Mouse (Mus musculus): ENCODE data around the gene Olfr458. TPM values are rescaled to one million over a fixed set of nuclear protein-coding genes. Genes with fewer than 3 reads are reported as not detected.

The Olfr458 gene
- polyA plus RNA-seq (2017; shearing (Covaris generic)) = not detected

DNA sequence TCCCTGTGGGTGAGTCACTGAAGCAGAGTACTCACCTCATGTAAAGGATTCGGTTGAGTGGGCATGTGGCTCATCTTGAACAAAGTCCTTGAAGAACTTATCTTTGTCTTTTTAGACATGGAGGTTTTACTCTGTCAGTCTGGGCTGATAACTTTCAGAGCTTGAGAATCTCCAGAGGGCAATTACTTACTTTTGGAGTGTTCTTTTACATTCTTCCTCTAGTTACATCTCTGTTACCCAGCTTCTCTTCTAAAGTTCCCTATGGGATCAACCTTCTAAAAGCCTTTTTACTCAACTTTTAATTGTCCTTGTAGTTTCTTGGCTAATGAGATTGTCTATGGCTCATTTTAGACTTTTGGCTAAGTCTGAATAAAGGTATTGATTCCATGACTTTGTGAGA lies at the start of gene Olfr458:
Gene Olfr458 (minus strand): TSS at position 101 of the 400 bp plus-strand sequence.

DNA sequence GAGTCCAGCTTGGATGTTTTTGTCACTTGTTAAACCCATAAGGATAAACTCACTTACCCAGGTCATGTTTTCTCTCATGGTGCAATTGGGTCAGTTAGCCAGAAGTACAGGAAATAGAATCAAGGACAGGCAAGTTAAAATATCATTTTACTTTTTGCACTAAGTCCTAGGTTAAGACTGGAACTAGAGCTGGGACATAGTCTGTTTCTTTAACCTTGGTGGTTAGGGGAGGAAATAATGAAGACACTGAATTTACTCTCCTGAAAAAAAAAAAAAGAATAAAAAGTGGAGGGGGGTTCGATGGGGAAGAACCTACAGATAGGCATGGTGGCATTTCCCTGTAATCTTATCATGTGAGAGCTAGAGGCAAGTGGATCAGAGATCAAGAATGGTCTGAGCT lies 22.1 kb upstream of the Olfr458 start, which contains the start of gene Olfr456:
Gene Olfr456 (minus strand): TSS at position 101 of the 400 bp plus-strand sequence.

GRCm38 (mm10) chr6:42476235-42476634 lies 11.2 kb upstream of the Olfr458 start, which contains the start of gene Olfr457:
Gene Olfr457 (minus strand): TSS chr6:42476335.

DNA sequence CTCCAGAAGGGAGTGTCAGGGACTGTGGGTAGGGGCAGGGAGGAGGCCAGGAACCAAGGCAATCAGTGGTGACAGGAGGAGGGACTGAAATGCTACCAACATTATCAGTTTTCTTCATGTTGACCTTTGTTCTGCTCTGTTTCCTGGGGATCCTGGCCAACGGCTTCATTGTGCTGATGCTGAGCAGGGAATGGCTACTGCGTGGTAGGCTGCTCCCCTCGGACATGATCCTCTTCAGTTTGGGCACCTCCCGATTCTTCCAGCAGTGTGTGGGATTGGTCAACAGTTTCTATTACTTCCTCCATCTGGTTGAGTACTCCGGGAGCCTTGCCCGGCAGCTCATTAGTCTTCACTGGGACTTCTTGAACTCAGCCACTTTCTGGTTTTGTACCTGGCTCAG lies 30.6 kb downstream of the Olfr458 start, which contains the start of gene Tas2r126:
Gene Tas2r126 (plus strand): TSS at position 90 of the 400 bp plus-strand sequence.

Other genes starting within 250 kb of the Olfr458 start
- gene Tas2r144, start 249.9 kb downstream of the Olfr458 start, polyA plus RNA-seq (2017; shearing (Covaris generic)) = not detected
- 15.6 TPM for gene Gstk1, start 219.3 kb downstream of the Olfr458 start, polyA plus RNA-seq (2017; shearing (Covaris generic))
- not detected for gene Tmem139, start 203.2 kb downstream of the Olfr458 start, polyA plus RNA-seq (2017; shearing (Covaris generic))
- 79.9 TPM for gene Casp2, start 200.2 kb downstream of the Olfr458 start, polyA plus RNA-seq (2017; shearing (Covaris generic))
- gene Clcn1, start 178.5 kb downstream of the Olfr458 start, polyA plus RNA-seq (2017; shearing (Covaris generic)) = not detected
- not detected for gene Fam131b, start 140.6 kb downstream of the Olfr458 start, polyA plus RNA-seq (2017; shearing (Covaris generic))
- 53.3 TPM for gene Zyx, start 115.6 kb downstream of the Olfr458 start, polyA plus RNA-seq (2017; shearing (Covaris generic))
- 0.21 TPM for gene Epha1, start 91.9 kb downstream of the Olfr458 start, polyA plus RNA-seq (2017; shearing (Covaris generic))
- gene Tas2r143, start 65.0 kb downstream of the Olfr458 start, polyA plus RNA-seq (2017; shearing (Covaris generic)) = not detected
- gene Tas2r135, start 59.8 kb downstream of the Olfr458 start, polyA plus RNA-seq (2017; shearing (Covaris generic)) = not detected
- not detected for gene Tas2r126, start 30.7 kb downstream of the Olfr458 start, polyA plus RNA-seq (2017; shearing (Covaris generic))
- not detected for gene Olfr457, start 11.1 kb upstream of the Olfr458 start, polyA plus RNA-seq (2017; shearing (Covaris generic))
- gene Olfr456, start 22.0 kb upstream of the Olfr458 start, polyA plus RNA-seq (2017; shearing (Covaris generic)) = not detected
- gene Olfr455, start 82.4 kb upstream of the Olfr458 start, polyA plus RNA-seq (2017; shearing (Covaris generic)) = not detected
- gene Tcaf3, start 132.5 kb upstream of the Olfr458 start, polyA plus RNA-seq (2017; shearing (Covaris generic)) = not detected
- gene Tcaf2, start 180.1 kb upstream of the Olfr458 start, polyA plus RNA-seq (2017; shearing (Covaris generic)) = 0.06 TPM
- gene Tcaf1, start 244.9 kb upstream of the Olfr458 start, polyA plus RNA-seq (2017; shearing (Covaris generic)) = 0.10 TPM